Mouse (Mus musculus) mesoderm, embryonic 11.5 days (tissue): ENCODE results near the gene Jmjd7.

Source experiments
- DNase-seq: peaks from one replicate; pipeline ENCODE4 v3.0.0-alpha.2; 2012; ENCODE audit warnings: low read depth, low spot score

Gene Jmjd7

DNA sequence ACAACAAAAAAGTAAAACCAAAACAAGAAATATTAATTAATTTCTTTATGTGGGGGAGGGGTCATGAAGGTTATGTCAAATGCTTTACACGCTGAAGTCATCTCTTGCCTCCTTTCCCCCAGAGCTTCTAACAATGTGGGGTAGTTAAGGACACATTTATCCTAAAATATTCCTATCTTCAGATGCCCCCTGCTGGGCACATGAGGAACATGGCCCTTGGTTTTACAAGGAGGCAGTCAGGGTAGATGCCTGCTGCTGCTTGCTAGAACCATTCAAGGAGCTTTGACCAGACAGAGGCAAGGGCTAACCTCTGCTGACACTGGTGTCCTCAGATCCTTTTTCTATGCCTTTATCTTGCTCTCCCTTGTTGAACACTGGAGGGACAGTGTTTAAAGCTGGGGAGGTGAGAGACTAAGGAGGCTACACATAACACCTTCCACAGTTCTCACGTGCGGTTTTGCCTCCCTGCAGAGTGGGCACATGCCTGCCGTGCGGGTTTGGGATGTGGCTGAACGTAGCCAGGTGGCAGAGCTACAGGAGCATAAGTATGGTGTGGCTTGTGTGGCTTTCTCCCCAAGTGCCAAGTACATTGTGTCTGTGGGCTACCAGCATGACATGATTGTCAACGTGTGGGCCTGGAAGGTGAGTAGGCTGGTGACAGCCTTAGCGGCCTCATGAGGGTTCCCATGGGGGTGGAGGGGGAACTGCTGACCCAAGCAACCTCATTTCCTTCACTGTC, 15.7 kb upstream of the Jmjd7 start:
- DNase-seq: peak; percentile 66

DNA sequence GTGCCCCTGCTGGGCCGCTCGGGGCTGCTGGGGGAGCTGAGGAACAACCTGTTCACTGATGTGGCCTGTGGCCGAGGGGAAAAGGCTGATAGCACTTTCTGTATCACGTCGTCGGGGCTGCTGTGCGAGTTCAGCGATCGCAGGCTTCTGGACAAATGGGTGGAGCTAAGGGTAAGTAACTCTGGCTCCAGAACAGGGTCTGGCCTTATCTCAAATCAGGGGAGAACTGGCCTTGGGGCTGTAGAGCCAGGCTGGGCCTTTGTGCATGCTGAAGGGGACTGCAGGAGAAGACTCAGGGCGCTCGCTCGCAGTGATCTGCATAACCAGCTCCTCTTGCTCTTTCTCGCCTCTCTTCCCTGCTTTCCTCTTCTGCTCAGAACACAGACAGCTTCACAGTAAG, 14.4 kb upstream of the Jmjd7 start:
- DNase-seq: no peak

DNA sequence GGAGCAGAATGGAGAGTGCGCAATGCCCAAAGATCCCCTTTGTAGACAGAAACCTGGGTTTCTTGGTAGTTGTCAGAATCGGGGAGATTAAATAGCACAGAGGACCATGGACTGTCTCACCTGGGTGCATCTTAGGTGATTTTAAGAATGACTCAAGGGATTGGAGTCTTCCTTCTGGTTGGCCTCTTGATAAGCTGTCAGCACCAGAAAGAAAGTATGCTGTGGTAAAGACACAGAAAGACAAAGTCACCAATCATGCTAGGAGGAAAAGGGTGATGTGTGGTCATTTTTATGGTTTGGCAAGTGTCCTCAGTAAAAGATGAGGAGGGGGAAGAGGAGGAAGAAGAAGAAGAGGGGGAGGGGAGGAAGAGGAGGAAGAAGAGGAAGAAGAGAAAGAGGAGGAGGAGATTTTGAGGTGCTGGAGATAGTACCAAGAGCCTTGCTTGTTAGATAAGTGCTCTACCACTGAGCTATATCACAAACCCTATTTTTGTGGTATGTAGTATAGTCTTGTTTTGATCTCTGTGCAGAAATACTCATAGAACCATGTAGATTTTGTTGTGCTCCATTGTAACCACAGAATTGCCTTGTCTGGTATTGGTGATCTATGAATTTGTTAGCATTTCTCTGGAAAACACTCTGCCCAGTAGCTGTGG, 13.3 kb upstream of the Jmjd7 start:
- no peak for DNase-seq

DNA sequence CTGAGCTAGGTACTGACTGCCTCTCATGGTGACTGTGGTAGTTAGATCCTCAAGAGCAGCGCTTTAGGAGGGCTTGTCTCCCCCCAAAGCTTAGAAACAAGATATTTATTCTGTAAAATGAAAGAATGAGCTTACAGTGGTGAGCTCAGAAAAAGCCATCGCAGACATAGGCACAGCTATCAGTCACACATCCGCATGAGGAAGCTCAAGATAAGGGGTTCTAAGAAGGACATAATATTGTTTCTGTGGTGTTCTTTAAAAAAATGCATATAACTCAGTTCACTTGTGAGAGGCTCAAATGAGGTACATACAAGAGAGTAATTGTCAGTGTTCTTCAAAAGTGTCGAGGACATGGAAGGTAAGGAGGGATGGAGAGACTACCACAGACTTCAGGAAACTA, 11.4 kb upstream of the Jmjd7 start:
- no peak for DNase-seq

DNA sequence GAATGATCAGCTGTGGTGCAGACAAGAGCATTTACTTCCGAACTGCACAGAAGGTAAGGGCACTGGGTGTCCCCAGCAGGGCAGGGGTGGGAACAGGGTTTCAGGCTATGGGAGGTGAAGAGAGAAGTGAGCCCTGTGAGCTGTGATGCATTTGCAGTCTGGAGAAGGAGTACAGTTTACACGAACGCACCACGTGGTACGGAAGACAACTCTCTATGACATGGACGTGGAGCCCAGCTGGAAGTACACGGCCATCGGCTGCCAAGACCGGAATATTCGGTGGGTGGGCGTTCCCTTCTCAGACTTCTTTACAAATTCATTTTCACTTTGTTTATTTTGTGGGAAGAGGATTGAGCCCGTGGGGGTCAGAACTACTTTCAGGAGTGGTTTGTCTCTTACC, 9.7 kb upstream of the Jmjd7 start:
- DNase-seq: no peak

DNA sequence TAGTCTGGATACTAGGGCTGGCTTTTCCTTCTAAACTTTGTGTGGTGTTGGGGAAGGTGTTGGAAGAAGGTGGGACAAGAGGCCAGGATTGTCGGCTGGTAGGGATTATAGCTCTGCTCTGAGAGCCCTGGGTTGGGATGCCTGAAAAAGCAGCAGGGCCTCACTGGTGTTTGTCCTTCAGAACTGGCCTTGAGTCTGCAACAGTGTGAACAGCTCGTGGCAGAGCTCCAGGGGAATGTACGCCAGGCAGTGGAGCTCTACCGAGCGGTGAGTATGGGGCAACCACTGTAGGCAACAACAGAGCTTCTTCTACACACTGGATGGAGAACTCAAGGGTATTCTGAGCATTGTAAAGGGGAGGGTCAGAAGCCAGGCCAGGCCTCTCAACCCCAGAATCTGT, 2.9 kb upstream of the Jmjd7 start:
- no peak for DNase-seq

DNA sequence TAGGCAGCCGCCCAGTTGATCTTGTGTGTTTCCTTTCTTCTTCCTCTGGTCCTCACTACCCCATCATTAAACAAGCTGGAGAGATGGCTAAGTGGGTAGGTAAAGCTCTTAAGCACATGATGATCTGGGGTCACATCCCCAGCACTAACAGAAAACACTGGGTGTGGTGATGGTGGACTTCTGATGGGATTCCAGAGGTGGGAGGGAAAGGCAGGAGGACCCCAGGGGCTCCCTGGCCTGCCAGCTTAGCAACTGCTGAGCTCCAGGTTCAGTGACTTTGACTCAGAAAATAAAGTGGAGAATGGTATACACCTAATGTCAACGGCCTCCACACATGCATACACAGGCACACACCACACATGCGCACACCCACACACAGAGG, 658 bp downstream of the Jmjd7 start:
- DNase-seq: peak; percentile 52

DNA sequence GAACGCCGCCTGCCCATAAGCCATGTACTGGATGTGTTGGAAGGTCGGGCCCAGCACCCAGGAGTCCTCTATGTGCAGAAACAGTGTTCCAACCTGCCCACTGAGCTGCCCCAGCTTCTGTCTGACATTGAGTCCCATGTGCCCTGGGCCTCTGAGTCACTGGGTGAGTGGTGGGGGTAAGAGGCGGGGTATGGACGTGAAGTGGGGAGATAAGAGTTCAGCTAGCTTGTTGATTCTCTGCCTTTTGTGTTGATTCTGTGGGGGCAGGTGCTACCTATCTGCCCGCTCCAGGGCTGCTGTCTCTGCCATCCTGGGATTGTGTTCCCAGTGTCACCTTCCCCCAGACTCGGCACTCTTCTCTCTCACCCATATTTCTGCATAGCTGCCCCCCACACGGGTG, 3.1 kb downstream of the Jmjd7 start:
- no peak for DNase-seq

DNA sequence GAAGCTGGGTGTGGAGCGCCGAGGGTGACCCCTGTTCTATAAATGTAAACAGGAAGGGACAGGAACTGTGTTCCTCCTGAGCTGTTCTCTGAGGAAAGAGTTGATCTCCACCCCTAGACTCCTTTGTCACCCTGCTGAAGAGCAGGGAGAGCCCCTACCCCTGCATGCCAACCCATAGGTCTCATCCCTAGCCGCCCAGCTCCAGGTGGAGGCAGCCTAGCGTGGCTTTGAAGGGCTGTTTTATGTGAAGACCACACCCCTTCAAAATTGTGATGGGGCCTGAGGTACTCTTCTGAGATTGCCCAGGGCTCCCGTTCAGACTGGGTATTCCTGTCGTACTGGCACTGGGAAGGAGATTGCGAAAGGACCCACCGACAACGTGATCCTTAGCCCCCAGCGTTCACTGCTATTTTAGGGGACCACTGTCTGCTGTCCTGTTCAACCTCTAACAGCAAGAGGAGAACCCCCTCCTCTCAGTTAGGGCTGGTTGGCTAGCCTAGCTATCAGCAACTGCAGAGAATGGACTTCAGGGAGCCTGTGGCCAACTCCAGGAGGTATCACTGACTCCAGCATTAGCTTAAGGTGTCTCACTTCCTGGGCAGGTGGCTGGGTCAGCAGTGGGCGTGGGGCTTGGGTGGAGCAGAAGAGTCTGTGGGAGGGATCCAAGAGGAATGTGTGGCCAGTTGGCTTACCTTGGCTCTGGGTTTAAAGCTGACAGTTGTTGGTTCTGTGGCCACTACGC, 5.6 kb downstream of the Jmjd7 start, which contains the start of gene Pla2g4b:
Gene Pla2g4b (plus strand): TSS at position 692 of the 742 bp plus-strand sequence.
- no peak for DNase-seq

DNA sequence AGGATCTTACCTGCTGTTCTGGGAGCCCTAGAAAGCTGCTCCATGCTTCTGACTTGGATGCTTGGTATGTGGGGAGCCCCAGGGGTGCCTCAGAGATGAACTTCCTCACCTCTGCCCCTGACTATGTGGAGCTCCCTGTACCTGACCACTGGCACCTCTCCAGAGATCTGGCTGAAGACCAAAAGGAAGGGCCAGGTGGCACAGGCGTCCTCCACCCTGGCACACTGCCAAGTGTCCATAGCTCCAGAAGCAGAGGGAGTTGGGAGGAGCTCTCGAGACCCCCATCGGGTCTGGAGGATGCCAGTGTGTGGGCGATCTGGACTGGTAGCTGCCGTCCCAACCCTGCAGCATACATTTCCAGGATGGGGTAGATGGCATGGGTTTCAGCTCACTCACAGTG, 6.4 kb downstream of the Jmjd7 start:
- DNase-seq: no peak

DNA sequence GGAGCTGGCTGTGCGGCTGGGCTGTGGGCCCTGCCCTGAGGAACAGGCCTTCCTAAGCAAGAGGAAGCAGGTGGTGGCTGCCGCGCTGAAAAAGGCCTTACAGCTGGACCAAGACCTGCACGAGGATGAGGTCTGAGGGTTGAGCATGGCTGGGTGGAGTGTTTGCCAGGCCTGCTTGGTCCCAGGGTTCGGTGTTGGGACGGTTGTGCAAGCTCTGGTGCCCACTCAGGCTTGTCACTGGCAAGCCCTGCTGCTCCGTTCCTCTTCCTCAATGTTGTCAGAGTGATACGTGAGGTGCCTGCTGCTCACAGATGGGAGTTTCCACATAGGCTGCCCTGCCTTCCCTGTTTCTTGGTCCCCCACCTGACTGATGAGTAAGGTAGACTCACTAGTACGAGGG, 10.5 kb downstream of the Jmjd7 start:
- DNase-seq: no peak

DNA sequence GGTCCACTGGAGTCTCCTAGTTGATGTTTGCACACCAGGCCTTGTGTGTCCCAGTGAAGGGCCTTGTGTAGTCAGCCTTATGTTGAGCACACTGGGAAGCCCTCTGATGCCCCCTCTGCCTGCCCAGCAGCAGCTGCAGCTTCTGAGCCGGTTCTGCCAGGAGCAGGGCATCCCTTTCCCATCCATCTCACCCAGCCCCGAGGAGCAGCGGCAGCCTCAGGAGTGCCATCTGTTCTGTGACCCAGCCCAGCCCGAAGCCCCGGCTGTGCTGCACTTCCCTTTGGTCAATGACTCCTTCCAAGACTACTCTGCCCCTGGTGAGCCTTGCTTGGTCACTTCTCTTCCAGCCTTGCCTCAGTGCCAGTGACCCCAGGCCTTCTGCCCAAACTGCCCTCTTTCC, 13.7 kb downstream of the Jmjd7 start:
- DNase-seq: no peak

DNA sequence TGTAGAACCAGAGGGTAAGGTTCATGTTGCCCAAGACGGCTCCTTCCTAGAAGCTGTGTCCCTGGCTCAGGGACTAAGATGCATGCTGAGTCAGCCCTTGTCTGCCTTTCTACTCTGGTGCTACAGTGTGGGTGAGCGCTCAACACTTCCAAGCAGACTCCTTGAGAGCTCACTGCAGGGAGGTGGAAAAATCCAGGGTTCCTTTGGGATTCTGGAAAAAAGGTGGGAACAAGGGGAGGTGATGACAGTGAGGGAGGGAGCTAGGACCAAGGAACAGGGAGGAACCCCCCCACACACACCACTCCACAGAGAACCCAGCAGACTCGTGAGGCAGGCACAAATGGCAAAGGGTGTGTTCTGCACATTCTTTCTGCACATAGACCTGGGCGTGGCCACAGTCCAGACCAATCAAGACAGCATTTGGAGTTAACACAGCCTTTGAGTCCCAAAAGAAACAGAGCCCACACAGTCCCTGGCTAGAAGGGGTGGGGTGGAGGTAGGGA, 16.9 kb downstream of the Jmjd7 start:
- no peak for DNase-seq

DNA sequence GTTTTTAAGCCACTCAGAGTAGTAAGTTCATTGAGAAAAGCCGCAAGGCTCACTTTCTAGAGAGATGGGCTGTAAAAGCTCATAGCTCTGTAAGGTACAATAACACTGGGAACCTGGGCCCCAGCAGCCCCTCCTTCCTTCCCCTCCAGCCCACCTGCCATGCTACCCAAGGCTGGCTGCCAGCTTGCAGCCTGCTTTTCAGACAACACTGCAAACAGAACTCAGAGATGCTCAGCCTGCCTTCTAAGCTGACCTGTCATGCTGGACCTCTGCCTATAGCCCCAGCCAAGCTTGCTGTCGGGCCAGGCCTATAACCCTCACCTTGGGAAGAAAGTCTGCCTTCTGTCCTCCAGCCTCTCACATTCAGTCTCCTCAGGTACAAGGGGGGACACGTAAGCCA, 17.4 kb downstream of the Jmjd7 start:
- DNase-seq: no peak

DNA sequence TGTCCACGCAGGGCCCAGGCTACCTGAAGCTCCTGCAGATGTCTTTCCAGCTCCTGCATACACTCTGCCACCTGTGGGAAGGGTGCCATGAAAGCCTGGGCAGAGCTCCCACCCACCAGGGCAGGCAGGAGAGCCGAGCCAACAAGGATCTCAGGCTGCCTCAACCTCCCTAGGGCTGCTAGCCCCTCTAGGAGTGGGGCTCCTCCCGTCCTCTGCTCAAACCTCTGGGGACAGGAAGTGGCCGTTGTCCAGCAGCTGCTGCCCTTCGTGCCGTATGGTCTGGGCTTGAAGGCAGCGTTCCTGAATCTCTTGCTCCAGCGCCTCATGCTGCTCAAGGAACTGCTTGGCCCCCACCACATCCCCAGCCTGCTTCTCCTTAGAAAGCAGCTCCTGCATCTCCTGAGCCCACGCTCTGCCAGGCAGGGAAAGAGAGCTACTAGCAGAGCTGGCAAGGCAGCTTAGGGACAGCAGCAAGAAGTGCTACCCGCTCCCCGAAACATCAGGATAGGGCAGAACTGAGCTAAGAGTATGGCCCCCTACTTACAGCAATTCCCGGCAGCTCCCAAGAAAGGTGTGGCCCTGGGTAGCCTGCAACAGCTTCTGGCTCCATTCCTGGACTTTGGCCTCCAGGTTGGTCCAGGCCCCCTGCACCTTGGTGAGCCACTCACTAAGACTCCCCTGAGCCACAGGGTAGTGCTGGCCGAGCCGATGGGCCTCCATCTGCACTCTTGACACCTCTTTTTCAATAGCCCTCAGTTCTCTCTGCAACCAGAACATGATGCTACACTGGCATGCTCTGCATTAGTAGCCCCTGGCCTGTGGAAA, 19.4 kb downstream of the Jmjd7 start:
- DNase-seq: no peak

DNA sequence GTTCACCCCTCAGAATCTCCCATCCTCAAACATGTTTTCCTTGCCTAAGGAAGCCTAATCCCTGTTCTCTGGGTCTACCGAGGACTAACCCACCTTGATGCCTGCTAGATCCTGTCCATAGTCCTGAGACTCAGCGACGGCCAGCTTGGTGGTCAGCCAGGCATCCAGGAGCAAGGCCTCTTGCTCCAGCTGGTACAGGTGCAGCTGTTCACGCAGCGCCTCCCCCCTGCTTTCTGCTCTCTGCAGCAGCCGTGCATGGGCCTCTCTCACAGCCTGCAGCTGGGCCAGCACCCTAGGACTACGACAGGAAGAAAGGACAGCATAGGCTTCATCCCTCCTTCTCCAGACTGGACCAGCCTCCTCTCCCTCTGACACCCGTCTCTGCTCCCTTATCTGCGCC, 20.9 kb downstream of the Jmjd7 start:
- no peak for DNase-seq

DNA sequence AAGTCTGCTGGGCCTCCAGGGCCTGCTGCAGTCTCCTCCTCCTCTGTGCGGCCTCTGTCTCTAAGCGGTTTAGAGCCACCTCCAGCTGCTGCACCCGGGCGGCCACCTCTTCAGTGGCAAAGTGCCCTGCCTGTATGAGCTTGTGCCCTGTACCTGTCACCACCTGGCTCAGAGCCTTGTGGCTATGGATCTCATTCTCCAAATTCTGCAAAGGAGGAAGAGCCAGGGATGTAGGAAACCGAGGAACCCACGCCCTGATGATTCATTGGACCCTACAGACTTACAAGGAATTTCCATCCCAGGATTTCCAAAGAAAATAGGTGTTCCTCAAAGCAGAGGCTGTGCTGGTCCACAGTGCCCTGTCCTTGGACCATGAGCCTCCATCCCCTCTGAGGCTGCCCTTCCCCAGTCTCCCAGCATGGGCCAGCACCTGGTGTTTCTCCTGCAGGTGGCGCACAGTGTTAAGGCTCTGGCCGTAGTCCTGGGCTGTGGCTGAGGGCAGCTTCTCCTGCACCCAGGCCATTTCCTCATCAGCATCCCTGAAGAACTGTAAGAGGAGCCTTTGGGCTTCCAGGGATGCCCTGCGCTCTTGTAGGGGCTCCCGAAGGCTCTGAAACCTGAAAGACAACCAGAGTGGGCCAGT, 22.5 kb downstream of the Jmjd7 start:
- peak; percentile 31 for DNase-seq

DNA sequence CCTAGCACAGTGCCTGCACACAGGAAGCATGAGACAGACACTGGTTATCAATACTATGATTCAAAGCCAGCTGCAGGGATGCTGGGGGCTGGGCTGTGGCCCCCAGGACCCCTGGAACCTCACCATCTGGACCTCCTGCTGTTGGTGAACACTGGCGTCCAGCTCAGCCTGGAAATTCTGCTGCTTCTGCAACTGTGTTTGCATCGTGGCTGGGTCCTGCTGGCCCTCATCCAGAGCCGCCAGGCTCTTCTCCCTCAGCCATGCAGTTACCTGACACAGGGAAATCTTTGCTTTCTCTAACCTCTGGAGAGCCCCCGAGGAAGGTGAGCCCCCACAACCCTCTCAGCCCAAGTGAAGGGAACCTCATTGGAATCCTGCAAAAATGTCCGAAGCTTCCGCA, 24.1 kb downstream of the Jmjd7 start:
- no peak for DNase-seq

DNA sequence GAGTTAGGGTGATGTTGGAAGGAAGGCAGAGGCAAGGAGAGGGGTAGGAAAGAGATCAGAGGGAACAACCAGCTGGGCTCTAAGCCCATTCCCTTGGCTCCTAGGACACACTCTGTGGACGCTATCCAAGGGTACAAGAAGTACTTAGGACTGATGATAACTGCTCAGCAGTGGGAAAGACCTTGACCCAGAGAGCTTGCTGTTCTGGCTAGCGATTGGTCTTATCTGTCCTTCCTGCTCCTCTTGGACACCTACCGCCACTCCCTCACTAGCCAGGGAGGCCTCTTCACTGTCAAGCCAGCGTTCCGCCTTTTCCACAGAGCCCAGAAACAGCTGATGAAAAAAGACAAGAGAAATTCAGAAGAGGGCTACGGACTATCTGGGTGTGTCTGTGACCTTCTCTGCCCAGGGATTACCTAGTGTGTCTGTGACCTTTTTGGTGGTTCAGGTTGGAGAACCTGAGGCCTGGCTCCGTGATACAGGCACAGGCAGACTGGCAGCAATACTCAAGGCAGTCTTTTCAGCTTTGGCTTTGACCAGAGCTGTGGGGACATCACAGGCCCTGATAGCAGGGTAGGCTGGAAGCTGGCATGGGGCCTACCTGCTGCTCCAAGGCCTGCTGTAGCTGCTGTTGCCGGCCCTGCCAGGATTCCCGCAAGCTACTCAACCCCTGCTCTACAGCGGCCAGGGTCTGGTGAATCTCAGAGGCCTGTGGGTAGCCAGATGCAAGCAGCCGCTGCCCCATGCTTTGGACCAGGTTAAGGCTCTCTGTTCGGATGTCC, 27.7 kb downstream of the Jmjd7 start:
- no peak for DNase-seq

DNA sequence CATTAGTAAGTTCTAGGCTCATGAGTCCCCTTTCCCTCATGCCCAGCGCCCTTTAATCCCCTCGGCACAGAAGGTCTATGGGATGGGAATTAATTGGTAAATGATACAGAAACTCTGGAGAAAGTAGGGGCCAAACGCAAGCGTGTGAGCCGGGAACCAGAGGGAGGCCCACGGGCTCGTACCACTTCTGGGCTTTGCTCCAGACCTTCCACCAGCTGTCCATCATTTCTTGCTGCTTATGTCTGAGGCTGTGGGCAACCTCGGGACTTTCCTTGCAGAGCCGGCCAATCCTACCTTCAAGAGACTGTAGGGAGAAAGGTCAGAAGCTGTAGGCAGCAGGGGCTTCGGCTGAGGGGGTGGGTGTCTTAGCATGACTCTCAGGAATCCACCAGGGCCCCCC, 28.6 kb downstream of the Jmjd7 start:
- DNase-seq: no peak

DNA sequence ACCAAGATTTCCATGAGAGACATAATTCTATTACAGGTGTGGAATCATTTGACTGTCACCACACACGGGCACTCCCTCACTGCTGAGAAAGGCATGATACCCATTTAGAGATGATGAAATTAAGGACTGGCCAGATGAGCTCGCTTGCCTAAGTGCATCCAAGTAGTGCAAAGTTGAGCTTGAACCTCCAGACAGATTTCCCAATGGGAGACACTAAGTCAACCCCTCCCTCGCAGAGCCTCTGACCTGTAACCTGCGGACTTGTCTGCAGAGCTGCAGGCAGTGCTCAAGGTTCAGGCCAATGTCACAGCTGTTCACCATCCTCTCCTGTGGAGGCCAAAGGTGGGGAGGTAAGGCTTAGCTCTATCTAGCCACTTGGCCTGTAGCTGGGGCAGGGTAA, 31.5 kb downstream of the Jmjd7 start:
- DNase-seq: no peak
